Mouse (Mus musculus) lung, adult 2 months (tissue): ENCODE data around the gene Cdipt.

ENCODE experiments used
- CTCF ChIP-seq: fragments of 200-500 bp; IDR thresholded peaks from 2 replicates; pipeline ENCODE4 v1.5.1; 2011; ENCODE audit warnings: mild to moderate bottlenecking, low read length, control low read depth; ENCODE audit not compliant: insufficient read depth
- POLR2A ChIP-seq: fragments of 200-500 bp; IDR thresholded peaks from 2 replicates; pipeline ENCODE4 v1.6.1; 2011; ENCODE audit warnings: low read depth, mild to moderate bottlenecking, control low read depth, low read length, borderline replicate concordance; ENCODE audit errors: extremely low read depth

DNA sequence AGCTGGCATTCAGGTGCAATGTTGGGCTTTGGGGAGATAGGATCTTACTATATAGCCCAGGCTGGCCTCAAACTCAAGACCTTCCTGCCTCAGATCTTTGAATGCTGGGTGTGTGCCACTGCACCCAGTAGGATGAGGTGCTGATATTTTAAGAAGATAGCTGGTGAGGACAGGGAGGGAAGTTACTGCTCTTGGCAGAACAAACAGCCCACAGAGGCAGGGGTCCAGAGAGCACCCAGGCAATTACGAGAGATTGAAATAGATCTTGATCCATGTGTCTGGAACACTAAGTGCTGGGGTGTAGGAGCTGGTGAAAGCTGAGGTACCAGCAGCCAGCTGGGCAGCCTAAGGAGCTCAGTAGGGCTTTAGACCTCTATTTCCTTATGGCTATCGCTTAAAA is 5.9 kb downstream of the Cdipt start:
- no peak for TF ChIP-seq CTCF
- TF ChIP-seq POLR2A = no peak
